Mouse (Mus musculus) forelimb bud, embryonic 11.5 days (tissue): Measurements from ENCODE around the gene Pgc.
A peak's percentile ranks its signal among the peaks of the same experiment; 100 is the strongest.

Experiments used
- DNase-seq: peaks from one replicate; pipeline ENCODE4 v3.0.0-alpha.2; 2012; ENCODE audit warnings: low read depth, low spot score

Gene Pgc

GRCm38 (mm10) chr17:47708972-47709371, 17.7 kb upstream of the Pgc start:
- no peak for DNase-seq

GRCm38 (mm10) chr17:47710036-47710435, 16.6 kb upstream of the Pgc start:
- no peak for DNase-seq

GRCm38 (mm10) chr17:47711883-47712282, 14.8 kb upstream of the Pgc start:
- DNase-seq: no peak

- no peak for DNase-seq
Observed at GRCm38 (mm10) chr17:47712889-47713571, 13.6 kb upstream of the Pgc start.

GRCm38 (mm10) chr17:47715037-47715436, 11.6 kb upstream of the Pgc start:
- DNase-seq: no peak

GRCm38 (mm10) chr17:47721183-47721582, 5.5 kb upstream of the Pgc start:
- DNase-seq: no peak

- no peak for DNase-seq
Observed at GRCm38 (mm10) chr17:47730633-47731575, 4.3 kb downstream of the Pgc start.

GRCm38 (mm10) chr17:47735553-47736100, 9.0 kb downstream of the Pgc start:
- DNase-seq: no peak

- peak; percentile 87 for DNase-seq
Observed at GRCm38 (mm10) chr17:47736856-47737255, 10.2 kb downstream of the Pgc start, which contains the start of gene Tfeb. Gene Tfeb (plus strand): TSS chr17:47737030.

- DNase-seq: peak; percentile 52
Observed at GRCm38 (mm10) chr17:47737271-47738065, 10.8 kb downstream of the Pgc start.

- peak; percentile 2 for DNase-seq
Observed at GRCm38 (mm10) chr17:47738066-47738878, 11.6 kb downstream of the Pgc start.

GRCm38 (mm10) chr17:47738879-47739798, 12.5 kb downstream of the Pgc start:
- DNase-seq: peak; percentile 65

GRCm38 (mm10) chr17:47740186-47740585, 13.5 kb downstream of the Pgc start:
- DNase-seq: no peak

- DNase-seq: peak; percentile 11
Observed at GRCm38 (mm10) chr17:47742991-47743734, 16.5 kb downstream of the Pgc start.

GRCm38 (mm10) chr17:47744086-47744485, 17.4 kb downstream of the Pgc start:
- no peak for DNase-seq

- DNase-seq: no peak
Observed at GRCm38 (mm10) chr17:47744746-47745368, 18.2 kb downstream of the Pgc start.

- no peak for DNase-seq
Observed at GRCm38 (mm10) chr17:47748791-47749553, 22.3 kb downstream of the Pgc start.

- DNase-seq: no peak
Observed at GRCm38 (mm10) chr17:47749626-47750025, 23.0 kb downstream of the Pgc start.
